Mouse (Mus musculus): ENCODE results near the gene Atp6v0e. TPM values are rescaled to one million over a fixed set of nuclear protein-coding genes. Genes with fewer than 3 reads are reported as not detected.

Gene Atp6v0e
- polyA plus RNA-seq, 1 experiment from 2014 or later = 112 TPM

- Histone ChIP-seq H3K9me3 (no peaks in the 10 kb centered on the region), H3K4me1 (no peaks in the 10 kb centered on the region), H3K27me3 (replicated peaks) (no peaks in the 10 kb centered on the region), H3K4me3 (peak within 1 kb of the TSS; percentile 89), H3K27ac (peak within 1 kb of the TSS; percentile 44), H3K4me2 (replicated peaks) (peak within 1 kb of the TSS; percentile 67), H3K9ac (peak within 1 kb of the TSS; percentile 80), H3K36me3 (no peaks in the 10 kb centered on the region)
- WGBS = under 1% methylated on average over 41 of the region's 41 CpGs
- peak; percentile 77 for ATAC-seq (ENCODE audit: low FRiP score, low read depth)
Observed at GRCm38 (mm10) chr17:26715271-26715758, 52.3 kb downstream of the Atp6v0e start, which contains the start of gene Crebrf. Crebrf (plus strand) TSS chr17:26715650.

- Histone ChIP-seq H3K27me3 (replicated peaks) (no peaks in the 10 kb centered on the region), H3K9me3 (no peaks in the 10 kb centered on the region), H3K9ac (peak overlapping the region; percentile 80), H3K27ac (peak overlapping the region; percentile 44), H3K36me3 (no peaks in the 10 kb centered on the region), H3K4me3 (peak overlapping the region; percentile 89), H3K4me1 (no peaks in the 10 kb centered on the region), H3K4me2 (replicated peaks) (peak overlapping the region; percentile 67)
- ATAC-seq (ENCODE audit: low FRiP score, low read depth) = peak; percentile 97
- WGBS = 0% methylated on average over 57 of the region's 75 CpGs
Observed at GRCm38 (mm10) chr17:26715916-26716717, 53.1 kb downstream of the Atp6v0e start.

- Histone ChIP-seq H3K27ac (no peak overlapping the region), H3K36me3 (no peaks in the 10 kb centered on the region), H3K27me3 (replicated peaks) (no peaks in the 10 kb centered on the region), H3K4me1 (no peaks in the 10 kb centered on the region), H3K4me2 (replicated peaks) (no peak overlapping the region), H3K9me3 (no peaks in the 10 kb centered on the region), H3K9ac (no peak overlapping the region), H3K4me3 (no peak overlapping the region)
- no peak for ATAC-seq (ENCODE audit: low FRiP score, low read depth)
- WGBS = 57% methylated on average over 2 of the region's 2 CpGs
Observed at GRCm38 (mm10) chr17:26717868-26718267, 54.8 kb downstream of the Atp6v0e start.

- Histone ChIP-seq H3K4me3 (no peak overlapping the region), H3K4me1 (no peaks in the 10 kb centered on the region), H3K9me3 (no peaks in the 10 kb centered on the region), H3K4me2 (replicated peaks) (no peak overlapping the region), H3K27ac (no peak overlapping the region), H3K9ac (no peak overlapping the region), H3K27me3 (replicated peaks) (no peaks in the 10 kb centered on the region), H3K36me3 (no peaks in the 10 kb centered on the region)
- ATAC-seq (ENCODE audit: low FRiP score, low read depth) = no peak
Observed at GRCm38 (mm10) chr17:26719405-26719804, 56.4 kb downstream of the Atp6v0e start.

GRCm38 (mm10) chr17:26721802-26722201, 58.8 kb downstream of the Atp6v0e start:
- ATAC-seq (ENCODE audit: low FRiP score, low read depth) = no peak
- H3K4me2 ChIP-seq (replicated peaks) = no peak overlapping the region
- no peak overlapping the region for H3K4me3 ChIP-seq
- no peaks in the 10 kb centered on the region for H3K4me1 ChIP-seq
- H3K9me3 ChIP-seq = no peaks in the 10 kb centered on the region
- no peaks in the 10 kb centered on the region for H3K36me3 ChIP-seq
- H3K27ac ChIP-seq = no peak overlapping the region
- H3K9ac ChIP-seq = no peak overlapping the region
- H3K27me3 ChIP-seq (replicated peaks) = no peaks in the 10 kb centered on the region
- WGBS = 70% methylated on average over 2 of the region's 2 CpGs

DNA sequence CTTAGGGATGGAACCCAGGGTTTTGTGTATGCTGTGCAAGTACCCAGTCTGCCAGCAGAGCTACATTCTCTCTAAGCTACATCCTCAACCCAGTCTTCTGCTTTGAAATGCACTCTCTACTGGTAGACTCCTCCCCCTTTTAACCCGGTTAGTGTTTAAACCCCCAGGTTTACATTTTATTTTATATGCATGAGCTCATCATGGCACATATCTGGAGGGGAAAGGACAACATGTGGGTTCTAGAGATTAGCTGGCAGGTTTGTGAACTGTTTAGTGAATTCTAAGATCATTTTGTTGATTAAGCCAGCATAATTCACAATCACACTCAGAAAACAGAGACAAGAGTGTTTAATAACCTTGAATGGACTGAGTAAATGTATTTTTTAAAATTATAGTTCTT, 61.8 kb downstream of the Atp6v0e start:
- Histone ChIP-seq H3K4me1 (no peaks in the 10 kb centered on the region), H3K27me3 (replicated peaks) (no peaks in the 10 kb centered on the region), H3K4me2 (replicated peaks) (no peak overlapping the region), H3K4me3 (no peak overlapping the region), H3K36me3 (no peaks in the 10 kb centered on the region), H3K9me3 (no peaks in the 10 kb centered on the region), H3K27ac (no peak overlapping the region), H3K9ac (no peak overlapping the region)
- WGBS = 47% methylated on average over 1 of the region's 1 CpGs
- no peak for ATAC-seq (ENCODE audit: low FRiP score, low read depth)

- no peaks in the 10 kb centered on the region for H3K4me1 ChIP-seq
- no peaks in the 10 kb centered on the region for H3K36me3 ChIP-seq
- no peak overlapping the region for H3K4me2 ChIP-seq (replicated peaks)
- 90% methylated on average over 1 of the region's 1 CpGs for WGBS
- no peak overlapping the region for H3K4me3 ChIP-seq
- H3K9me3 ChIP-seq = no peaks in the 10 kb centered on the region
- no peak for ATAC-seq (ENCODE audit: low FRiP score, low read depth)
- no peaks in the 10 kb centered on the region for H3K27me3 ChIP-seq (replicated peaks)
- no peak overlapping the region for H3K9ac ChIP-seq
- H3K27ac ChIP-seq = no peak overlapping the region
Observed at GRCm38 (mm10) chr17:26726674-26727073, 63.6 kb downstream of the Atp6v0e start.

DNA sequence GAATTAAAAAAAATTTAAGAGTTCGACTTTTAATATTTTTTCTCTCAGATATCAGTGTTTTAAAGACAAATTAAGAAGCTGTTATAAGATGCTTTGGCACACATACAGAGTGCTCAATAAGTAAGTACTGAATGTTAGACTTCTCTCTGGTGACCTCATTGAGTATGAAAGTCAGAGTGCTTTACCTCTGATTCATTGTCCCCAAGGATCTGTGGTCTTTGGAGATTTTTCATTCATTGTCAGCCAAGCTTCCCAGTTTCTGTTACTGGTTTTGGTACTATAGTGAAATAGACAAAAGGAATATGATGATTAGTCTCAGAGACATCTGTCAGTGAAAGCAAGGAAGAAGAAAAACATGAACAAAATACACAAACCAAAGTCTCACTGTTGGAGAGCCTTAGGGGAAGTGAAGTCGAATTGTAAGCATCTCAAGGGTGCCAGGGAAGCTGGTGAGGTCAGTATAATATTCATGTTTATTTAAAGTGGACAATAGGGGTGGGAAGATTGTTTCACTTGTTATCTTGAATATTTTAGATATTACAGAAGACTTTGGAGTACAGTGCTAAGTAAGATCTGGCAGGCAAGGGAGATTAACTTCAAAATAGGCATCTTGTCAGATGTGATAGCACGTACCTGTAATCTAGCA, 64.2 kb downstream of the Atp6v0e start:
- Histone ChIP-seq H3K27ac (no peak overlapping the region), H3K9ac (no peak overlapping the region), H3K9me3 (no peaks in the 10 kb centered on the region), H3K36me3 (no peaks in the 10 kb centered on the region), H3K4me3 (no peak overlapping the region), H3K27me3 (replicated peaks) (no peaks in the 10 kb centered on the region), H3K4me1 (no peaks in the 10 kb centered on the region), H3K4me2 (replicated peaks) (no peak overlapping the region)
- WGBS = 78% methylated on average over 3 of the region's 3 CpGs
- no peak for ATAC-seq (ENCODE audit: low FRiP score, low read depth)

- Histone ChIP-seq H3K27me3 (replicated peaks) (no peaks in the 10 kb centered on the region), H3K36me3 (no peaks in the 10 kb centered on the region), H3K27ac (no peak overlapping the region), H3K4me3 (no peak overlapping the region), H3K9ac (no peak overlapping the region), H3K9me3 (no peaks in the 10 kb centered on the region), H3K4me1 (no peaks in the 10 kb centered on the region), H3K4me2 (replicated peaks) (no peak overlapping the region)
- 46% methylated on average over 4 of the region's 4 CpGs for WGBS
- no peak for ATAC-seq (ENCODE audit: low FRiP score, low read depth)
Observed at GRCm38 (mm10) chr17:26742581-26742980, 79.5 kb downstream of the Atp6v0e start.

DNA sequence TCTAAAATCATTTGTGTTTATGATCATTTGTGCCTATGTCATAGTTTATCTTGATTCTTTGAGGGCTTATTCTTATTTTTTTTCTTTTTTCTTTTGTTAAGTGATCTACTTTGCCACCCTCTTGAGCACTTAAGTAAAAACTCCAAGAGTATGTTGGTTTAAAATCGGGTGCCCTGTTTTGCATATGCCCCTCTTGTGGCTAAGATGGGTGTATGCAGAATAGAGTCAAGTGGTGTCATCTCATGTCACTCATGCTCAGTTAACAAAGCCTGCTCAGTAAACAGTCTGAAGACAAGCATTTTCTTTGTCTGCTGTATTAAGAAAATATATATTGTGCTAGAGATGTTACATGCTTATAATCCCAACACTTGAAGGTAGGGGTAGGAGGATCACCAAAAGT, 80.3 kb downstream of the Atp6v0e start:
- ATAC-seq (ENCODE audit: low FRiP score, low read depth) = no peak
- Histone ChIP-seq H3K4me1 (no peaks in the 10 kb centered on the region), H3K27ac (no peak overlapping the region), H3K9me3 (no peaks in the 10 kb centered on the region), H3K27me3 (replicated peaks) (no peaks in the 10 kb centered on the region), H3K9ac (no peak overlapping the region), H3K4me2 (replicated peaks) (no peak overlapping the region), H3K36me3 (no peaks in the 10 kb centered on the region), H3K4me3 (no peak overlapping the region)
- 63% methylated on average over 1 of the region's 1 CpGs for WGBS

All from neural tube, embryonic 12.5 days (tissue).